Mouse (Mus musculus): ENCODE measurements at regions not wholly inside any gene's neighbourhood (a gene's known extent, or its start where the extent isn't known, plus 50 kb on each side); places are given as distances from the start of the nearest gene placed in this dataset.
"Not testable (repeated sequence)": the region's sequence is repeated elsewhere in the genome, so short reads cannot be mapped to it uniquely, and the experiment has no call there.

DNA sequence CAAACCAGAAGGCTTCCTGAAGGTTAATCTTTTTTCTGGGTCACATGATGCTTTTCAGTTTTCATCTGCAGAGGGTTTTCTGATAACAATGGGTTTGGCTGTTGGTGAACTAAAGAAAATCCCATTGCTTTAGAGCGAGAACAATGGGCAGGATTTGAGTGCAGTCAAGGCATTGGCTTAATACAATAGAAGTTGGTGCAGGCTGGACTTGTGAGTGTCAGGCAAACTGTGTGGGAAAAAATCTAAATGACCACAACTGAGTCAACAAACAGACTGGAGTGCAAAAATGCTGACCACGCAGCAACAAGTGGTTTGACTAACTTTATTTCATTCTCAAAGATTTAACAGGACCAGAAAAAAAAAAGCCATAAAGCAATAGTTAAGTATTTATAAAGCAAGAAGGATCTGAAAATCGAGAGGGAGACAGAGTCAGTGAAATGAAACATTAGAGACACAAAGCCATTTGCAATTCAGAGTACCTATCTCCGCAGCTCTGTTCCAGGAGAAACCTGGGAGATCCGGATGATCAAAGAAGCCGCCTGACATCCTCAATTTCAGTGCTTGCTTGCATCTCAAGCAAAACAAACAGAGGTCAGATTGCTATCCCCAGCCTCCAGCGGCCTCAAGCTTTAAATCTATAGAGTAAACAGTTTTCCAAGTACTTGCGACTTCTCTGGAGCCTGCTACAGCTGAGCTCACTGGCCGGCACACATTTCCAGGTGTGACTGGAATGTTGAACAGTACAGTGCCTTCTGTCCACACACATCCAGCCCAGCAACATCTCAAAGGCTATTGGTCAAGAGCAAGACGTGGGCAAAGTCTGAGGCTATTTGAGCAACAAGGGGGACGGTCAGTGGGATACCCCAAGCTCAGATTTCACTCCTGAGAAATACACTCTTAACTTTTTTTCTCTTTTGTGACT lies 229.5 kb upstream of the Arglu1 start:
- no peak for DNase-seq

DNA sequence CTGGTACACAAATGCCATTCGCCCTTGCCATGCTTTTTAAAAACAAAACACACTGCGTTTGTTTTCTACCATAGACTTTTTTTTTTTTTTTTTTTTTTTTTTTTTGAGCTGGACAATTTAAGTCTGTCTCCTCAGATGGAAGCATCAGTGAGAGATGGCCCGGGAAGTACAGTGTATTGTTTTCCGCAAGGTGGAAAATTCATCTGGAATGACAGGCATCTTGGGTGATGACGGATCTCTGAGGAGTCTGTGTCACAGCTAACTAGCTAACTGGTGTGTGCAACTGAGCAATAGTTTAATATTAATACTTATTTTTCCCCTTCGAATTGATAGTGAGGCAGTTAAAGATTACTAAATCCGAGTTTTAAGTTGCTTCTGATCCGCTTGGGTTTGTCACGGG lies 228.7 kb upstream of the Arglu1 start:
- no peak for DNase-seq

DNA sequence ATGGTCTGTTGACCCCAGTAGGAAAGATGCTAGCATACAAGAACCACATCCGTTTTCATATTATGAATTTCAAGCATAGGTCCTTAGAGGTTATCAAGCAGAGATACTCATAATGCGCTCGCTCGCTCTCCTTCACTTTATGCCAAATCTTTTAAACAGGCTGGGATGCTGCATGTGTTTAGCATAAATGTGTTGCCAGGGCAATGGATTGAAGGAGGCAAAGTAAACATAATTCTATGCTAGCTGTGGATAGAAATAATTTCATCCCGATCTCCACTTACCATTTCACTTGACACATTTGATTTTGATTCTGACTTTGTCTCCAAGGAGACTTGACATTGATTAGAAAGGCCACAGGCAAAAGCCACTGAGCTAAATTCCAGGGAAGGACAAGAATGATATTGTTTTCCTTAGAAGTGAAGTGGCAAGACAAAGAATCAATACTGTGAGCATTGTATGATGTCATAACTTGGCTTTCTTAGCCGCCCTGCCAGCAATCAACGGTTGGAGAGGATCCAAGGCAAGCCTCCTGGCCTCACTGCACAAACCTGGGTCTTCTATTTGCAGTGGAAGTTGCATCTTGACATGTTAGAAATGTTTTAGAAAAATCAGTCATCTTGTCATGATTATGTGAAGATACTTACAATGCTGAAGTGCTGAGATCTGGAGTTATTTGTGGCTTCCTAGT lies 217.3 kb upstream of the Arglu1 start:
- no peak for DNase-seq

DNA sequence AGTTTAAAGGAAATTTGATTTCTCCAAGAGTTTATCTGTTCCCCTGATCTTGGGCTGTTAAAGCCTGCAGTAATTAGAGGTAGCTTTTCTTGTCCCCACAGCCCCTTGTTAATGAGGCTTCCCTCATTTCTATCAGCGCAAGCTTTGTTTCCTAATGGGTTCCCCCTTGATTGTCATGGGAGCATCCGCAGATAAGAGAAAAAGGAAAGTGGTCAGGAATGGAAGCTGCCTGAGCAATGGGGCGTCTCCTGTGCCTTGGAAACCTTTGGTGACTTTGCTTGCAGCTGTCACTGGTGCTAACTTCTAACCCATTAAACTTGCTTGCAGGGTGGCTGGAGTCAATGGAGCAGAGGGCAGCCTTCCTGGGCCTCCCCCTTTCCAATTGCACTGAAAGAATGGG lies 202.7 kb upstream of the Arglu1 start:
- no peak for DNase-seq

DNA sequence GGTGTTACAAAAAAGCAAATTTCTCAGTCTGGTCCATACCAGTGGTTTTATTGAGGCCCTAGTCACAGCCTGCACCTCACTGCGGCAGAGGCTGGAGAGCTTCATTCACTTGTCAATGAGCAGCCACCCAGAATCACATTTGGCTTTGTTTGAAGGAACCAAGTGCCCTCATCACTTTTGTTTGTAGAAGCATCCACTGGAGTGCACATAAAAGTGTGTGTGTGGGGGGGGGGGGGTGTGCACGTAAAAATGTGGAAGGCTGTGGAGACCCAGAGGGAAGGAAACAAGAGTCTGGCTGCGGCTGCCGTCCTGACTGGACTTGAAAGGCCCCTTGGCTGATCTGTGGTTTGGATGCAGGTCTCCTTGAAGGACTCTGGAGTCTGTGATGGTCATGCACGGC lies 187.0 kb upstream of the Arglu1 start:
- no peak for DNase-seq

DNA sequence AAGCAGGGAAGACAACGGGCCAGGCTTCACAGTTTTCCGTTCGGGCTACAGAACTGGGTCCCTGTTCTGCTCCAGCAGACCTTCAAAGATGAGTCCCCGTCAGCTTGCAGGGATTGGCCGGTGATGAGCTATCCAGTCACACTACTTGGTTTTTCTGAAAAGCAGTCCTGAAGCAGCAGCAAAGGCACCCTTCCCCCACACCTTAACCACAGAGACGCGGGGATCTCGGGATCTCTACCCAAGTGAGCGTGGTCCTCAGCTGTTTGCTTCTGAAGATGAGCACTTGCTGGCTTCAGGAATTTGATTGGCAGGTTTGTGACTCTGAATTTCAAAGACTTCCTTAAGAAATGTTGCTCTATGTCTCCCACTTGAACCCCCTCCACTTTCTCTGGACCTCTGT lies 186.6 kb upstream of the Arglu1 start:
- DNase-seq: no peak

DNA sequence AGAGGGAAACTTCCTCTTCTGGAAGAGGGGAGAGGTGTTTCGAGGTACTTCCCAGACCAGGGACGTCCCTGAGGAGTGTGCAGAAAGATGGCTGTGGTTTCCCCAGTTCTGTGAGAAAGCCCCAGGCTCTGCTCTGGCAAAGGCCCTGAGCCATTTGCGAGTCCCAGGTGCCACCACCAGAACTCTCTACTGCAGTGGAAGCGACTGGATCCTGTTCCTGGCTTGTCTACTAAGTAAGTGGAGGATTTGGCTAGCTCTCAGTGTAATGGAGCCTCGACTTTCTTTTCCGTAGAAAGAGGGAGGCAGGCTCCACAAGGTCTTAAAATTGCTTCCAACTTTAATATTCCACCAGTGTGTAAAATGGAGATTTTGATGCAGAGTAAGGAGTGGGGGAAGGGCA lies 186.1 kb upstream of the Arglu1 start:
- DNase-seq: no peak

DNA sequence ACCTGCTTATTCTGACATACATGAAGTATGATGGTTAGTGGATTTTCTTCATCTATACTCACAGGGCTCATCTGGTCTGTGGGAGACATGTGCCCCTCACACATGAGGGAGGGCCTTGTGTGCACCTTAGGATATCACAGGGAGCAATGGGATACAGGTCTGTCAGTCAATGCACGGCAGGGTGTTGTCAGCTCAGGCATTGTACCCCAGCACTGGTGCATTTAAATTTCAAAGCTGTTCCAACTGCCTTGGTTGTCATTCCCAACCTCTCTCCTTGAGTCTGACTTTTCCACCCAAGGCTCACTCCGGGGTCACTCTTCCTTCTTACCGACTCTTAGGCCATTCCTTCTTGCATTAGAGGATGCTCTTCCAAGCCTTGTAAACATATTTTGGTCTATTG lies 181.6 kb upstream of the Arglu1 start:
- no peak for DNase-seq

DNA sequence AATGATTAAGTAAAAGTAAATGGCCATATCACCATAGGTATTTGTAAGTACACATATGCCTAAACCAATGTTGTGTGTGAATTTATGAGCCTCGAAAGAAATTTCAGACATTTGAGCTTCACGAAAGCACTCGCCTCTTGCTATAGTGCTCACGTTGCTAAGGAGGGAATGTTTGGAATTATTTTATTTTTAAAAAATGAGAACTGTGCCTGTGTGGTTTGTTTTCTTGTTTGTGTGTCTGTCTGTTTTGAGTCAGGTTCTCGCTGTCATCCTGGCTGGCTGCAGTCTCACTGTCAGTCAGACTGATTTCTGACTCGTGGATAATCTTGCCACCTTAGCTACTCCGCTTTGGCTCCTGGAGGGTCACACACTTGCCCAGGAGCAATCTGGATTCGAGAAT lies 180.7 kb upstream of the Arglu1 start:
- no peak for DNase-seq

DNA sequence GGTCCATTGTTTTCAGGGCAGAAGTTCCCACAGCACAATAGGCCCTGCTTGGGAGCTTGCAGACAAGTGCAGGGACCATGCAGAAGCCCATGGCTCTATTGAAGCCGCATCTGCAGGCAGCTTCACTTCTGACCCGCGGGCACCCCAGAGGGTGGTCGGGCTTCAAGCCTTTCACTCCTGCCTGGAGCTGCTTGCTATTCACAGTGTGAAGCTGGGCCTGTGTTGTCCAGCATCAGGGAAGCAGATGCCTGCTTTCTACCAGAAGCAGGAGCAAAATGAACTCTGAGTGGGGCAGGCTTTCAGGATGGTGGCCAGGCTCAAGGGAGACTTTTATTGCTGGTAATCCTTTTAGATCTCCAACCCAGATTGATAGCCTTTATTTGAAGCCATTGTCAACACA lies 180.2 kb upstream of the Arglu1 start:
- no peak for DNase-seq

DNA sequence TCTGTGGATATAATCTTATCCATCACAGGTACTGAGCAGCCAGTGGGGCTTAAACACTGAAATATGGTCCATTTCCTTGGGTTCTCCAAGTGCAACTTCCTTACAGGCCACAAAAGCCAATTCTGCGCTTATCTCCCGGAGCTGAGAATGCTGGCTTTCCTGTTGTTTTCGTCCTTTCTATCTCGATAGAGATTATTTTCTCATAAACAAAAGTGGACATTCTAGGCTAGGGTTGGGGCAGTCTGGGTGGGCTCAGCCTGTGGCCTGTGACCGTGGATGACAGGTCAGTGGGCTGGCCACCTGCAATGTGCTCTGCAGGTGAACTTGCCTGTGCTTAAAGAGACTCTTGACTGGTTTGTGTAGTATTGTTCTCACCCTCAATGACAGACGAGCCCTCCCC lies 179.0 kb upstream of the Arglu1 start:
- no peak for DNase-seq

DNA sequence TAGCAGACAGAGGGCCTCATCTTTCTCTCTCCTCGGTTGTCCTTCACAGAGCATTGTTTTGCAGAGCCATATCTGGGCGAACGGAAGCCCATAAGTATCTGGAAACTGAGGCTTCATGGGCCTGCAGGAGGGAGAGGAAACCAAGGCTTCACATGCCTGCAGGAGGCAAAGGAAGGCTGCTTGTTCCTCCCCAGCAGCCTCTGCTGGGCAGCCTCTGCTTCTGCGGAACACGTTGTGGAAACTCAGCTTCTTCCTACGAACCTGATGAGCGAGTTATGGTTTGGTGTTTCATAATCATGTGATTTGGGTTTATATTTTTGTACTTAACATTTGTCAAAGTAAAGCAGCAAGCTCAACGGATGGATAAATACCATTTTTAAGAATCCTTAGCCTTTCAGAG lies 177.6 kb upstream of the Arglu1 start:
- DNase-seq: no peak

DNA sequence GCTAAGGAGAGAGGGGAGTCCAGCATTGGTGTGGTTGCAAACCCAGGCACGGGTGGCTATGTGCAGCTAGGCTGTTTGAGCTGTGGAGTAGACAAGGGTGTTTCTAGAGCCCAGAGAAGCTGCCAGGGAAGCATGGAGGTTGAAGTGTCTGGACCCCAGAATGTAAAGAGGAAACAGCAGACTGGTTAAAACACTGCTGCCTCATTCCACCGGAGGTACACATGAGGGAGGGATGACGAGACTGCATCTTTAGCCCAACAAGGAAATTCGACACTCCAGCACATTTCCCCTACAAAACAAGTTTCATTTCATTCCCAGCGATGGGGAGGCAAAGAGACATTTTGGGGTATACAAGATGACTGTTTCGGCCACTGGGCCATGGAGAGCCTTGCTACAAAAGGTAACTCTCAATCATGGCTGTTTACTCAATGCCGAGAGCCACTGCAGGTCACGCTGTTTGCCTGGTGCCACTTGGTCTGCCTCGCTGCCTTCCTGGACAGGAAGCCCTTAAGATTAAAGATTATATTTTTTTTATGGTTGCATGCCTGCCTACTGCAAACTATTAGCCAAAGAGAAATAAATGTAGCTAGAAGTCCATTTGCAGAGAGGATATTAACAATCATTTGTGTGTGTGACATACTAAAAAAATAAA lies 176.9 kb upstream of the Arglu1 start:
- no peak for DNase-seq

DNA sequence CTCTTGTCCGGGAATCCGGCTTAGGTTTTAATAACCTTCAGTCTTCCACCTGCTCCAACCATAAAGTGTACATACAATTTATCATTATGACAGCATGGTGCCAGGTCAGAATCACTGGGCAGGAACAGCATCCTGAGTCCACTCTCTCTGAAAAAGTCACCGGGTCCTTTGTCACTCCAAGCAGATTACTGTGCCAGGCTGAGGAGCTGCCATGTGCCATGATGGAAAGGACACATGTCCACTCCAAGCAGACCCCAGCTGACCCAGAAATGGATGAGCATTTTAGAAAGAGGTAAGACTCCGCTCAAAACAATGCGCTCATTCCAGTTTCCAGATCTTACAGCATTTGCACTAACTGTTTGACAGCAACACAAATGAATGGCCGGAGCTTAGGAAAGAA lies 172.4 kb upstream of the Arglu1 start:
- no peak for DNase-seq

DNA sequence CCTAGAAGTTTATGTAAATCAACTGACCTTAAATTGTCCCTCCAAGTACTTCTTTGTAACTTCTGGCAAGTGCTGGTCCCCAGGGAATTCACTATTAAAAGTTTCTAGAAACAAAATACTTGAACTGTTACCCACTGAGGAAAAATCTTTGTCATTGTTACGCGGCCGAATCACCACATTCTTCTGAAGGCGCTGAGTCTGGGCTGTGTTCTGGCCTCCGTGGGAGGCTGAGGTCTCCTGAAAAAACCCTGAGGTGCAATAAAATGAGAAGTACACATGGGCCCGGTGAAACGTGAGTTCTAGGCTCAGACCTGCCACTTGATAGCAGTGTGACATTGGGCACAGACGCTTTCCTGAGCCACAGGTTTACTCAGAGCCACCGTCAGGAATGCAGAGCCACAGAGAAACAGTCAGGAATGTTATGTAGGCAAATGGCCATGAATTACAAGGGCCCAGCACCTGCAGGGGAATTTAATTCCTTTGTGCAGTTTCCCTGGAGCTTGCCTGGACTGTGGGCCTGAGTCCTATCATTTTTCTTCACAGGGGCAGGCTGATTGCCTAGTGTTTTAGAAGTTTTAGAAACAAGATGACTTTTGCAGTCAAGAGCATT lies 171.1 kb upstream of the Arglu1 start:
- DNase-seq: no peak

DNA sequence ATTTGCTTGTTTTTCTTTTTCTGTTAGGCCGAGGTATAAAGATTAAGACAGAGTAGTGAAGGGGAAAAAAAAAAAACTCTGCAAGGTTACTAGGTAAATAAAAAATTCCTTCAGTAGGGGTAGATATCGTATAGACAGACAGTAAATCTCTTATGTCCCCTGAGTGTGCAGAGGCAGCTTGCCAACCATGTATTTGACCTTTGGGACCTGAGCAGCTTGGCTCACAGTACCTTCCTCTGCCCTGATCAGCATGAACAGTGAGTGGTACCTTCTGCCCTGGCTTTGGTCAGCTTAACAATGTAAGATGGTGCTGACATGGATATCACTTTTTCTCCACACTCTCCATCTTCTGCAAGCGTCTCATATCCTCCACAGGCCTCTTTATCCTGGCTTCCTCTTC lies 168.3 kb upstream of the Arglu1 start:
- no peak for DNase-seq

DNA sequence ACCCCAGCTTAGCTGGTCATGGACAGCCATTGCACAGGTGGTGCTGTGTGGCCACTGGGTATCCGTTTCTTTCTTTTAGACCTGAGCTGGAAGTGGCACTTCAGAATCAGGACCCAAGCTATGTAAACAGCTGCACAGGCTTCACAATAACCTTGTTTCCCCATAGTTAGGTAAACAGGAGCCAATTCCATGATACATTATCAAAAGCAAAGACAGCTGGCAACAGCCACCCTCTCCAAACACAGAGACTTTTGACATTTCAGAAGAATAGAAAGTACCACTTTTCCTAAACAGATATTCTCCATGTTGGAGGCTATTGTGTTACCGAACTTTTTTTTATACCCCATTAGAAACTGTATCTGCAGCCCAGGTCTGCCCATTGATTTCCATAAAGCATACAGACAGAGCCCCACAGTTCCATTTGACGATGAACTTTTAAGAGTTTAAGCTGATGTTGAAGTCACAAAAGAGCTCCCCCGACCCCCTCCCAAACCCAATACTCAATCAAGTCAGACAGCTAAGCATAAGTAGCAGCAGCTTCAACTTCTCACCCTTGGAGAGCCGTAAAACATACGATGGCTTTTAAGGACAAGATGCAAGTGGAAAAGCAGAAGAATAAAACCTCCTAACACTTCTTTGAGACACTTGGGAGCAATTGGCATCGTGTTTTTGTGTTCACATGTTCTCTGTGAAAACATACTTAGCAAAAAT lies 162.5 kb upstream of the Arglu1 start:
- DNase-seq: no peak

DNA sequence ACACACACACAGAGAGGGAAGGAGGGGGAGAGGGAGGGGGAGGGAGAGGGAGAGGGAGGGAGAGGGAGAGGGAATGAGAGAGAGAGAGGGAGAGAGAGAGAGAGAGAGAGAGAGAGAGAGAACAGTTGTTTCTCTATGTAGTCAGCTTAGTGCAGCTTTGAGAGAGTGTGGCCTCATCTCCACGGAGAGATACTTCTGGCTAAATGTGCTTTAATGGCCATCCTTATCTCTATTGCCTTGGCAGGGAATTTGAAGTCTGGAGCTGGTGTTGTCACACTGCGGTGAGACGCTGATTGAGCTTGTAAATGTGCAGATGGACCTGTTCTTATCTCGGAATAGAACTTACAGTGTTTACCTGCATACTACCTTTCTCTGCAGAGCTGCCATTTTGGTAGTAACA lies 160.9 kb upstream of the Arglu1 start:
- DNase-seq: no peak

DNA sequence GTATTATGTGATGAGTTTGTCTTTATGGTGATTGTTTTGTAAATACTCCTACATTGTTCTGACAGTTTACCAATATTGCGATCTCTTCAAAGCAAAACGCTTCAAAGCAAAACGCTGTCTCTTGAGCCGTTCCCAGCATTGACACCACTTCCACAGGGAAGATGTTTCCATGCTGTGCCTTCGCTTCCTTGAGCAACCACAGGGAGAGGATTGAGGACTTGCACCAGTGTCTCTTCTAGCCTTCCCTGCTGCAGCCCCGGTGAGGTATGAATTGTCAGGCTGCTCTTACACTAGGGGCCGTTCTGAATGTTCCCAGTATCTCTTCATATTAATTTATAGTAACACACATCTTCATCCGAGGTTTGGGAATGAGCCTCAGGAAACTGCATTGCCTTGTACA lies 160.4 kb upstream of the Arglu1 start:
- DNase-seq: no peak

DNA sequence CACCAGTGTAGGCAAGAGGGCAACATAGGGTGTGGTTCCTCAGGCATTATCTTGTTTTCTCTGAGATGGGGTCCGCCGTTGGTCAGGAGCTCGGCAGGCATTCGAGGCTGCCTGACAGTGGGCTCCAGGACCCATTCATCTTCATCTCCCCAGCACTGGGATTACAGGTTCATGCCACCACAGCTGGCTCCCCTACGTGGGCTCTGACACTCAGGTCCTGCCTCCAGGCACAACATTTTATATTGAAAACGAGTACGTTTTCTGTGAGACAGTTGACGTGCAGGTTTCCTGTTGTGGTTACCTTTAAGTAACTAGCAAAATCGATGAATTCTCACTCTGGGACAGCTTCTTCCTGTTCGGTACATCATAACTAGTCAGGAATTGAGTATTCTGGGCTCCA lies 157.3 kb upstream of the Arglu1 start:
- no peak for DNase-seq

DNA sequence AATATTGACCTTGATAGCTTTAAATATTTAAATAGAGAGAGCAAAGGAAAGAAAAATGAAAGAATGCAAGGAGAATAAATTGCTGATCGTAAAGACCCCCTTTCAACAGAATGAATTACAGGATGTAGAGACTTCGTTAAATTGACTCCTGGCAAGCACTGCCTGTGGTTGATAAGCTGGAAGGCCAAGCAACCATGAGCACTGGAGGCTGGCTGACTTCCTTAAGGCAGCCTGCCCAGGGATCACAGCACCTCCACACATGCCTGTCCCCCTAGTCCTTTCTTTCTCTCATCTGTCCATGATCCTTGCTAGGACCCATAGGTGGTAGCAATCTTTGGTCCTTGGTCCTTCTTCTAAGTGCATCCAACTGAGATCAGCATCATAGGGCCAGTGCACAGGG lies 152.0 kb upstream of the Arglu1 start:
- no peak for DNase-seq

DNA sequence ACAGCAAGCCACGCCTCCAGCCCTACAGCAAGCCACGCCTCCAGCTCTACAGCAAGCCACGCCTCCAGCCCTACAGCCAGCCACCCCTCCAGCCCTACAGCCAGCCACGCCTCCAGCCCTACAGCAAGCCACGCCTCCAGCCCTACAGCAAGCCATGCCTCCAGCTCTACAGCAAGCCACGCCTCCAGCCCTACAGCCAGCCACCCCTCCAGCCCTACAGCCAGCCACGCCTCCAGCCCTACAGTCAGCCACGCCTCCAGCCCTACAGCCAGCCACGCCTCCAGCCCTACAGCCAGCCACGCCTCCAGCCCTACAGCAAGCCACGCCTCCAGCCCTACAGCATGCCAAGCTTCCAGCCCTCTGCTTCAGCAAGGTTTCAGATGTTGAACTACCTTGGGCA lies 145.8 kb upstream of the Arglu1 start:
- not testable (repeated sequence) for DNase-seq

Measured in gastrocnemius, postnatal 10 days (tissue).